Mouse (Mus musculus) adipocyte (in vitro differentiated cells): Measurements from ENCODE around the gene Ccni.

Experiments
- DNase-seq: peaks from one replicate; pipeline ENCODE4 v3.0.0-alpha.2; 2016; ENCODE audit warnings: low spot score

Gene Ccni

GRCm38 (mm10) chr5:93206109-93207005 is at the start of gene Ccni, which contains the start of gene 2010109A12Rik:
TSS of gene Ccni (minus strand) at chr5:93206495.
TSS of gene 2010109A12Rik (plus strand) at chr5:93206518.
- DNase-seq, result peak; percentile 97

GRCm38 (mm10) chr5:93255759-93256265 is 49.5 kb upstream of the Ccni start:
- DNase-seq, result no peak

GRCm38 (mm10) chr5:93251001-93251760 is 44.9 kb upstream of the Ccni start:
- DNase-seq, result peak; percentile 91

- no peak for DNase-seq
Observed at GRCm38 (mm10) chr5:93249940-93250578, 43.8 kb upstream of the Ccni start.

- no peak for DNase-seq
Observed at GRCm38 (mm10) chr5:93245280-93245679, 39.0 kb upstream of the Ccni start.

- no peak for DNase-seq
Observed at GRCm38 (mm10) chr5:93239590-93240544, 33.6 kb upstream of the Ccni start.

- DNase-seq, result no peak
Observed at GRCm38 (mm10) chr5:93236541-93236940, 30.2 kb upstream of the Ccni start.

- no peak for DNase-seq
Observed at GRCm38 (mm10) chr5:93235888-93236287, 29.6 kb upstream of the Ccni start.

- no peak for DNase-seq
Observed at GRCm38 (mm10) chr5:93234605-93235004, 28.3 kb upstream of the Ccni start.

GRCm38 (mm10) chr5:93234130-93234529 is 27.8 kb upstream of the Ccni start:
- DNase-seq, result no peak

GRCm38 (mm10) chr5:93232838-93233237 is 26.5 kb upstream of the Ccni start:
- DNase-seq, result no peak

GRCm38 (mm10) chr5:93231721-93232120 is 25.4 kb upstream of the Ccni start:
- DNase-seq, result no peak

- DNase-seq, result no peak
Observed at GRCm38 (mm10) chr5:93229527-93229926, 23.2 kb upstream of the Ccni start.

- DNase-seq, result no peak
Observed at GRCm38 (mm10) chr5:93227157-93227556, 20.9 kb upstream of the Ccni start.

- DNase-seq, result no peak
Observed at GRCm38 (mm10) chr5:93224549-93224948, 18.3 kb upstream of the Ccni start.

GRCm38 (mm10) chr5:93221661-93222060 is 15.4 kb upstream of the Ccni start:
- peak; percentile 98 for DNase-seq

GRCm38 (mm10) chr5:93218375-93218774 is 12.1 kb upstream of the Ccni start:
- no peak for DNase-seq

- no peak for DNase-seq
Observed at GRCm38 (mm10) chr5:93207555-93207954, 1.3 kb upstream of the Ccni start.

GRCm38 (mm10) chr5:93207006-93207348 is 682 bp upstream of the Ccni start:
- DNase-seq, result no peak

- peak; percentile 50 for DNase-seq
Observed at GRCm38 (mm10) chr5:93205371-93206108, 755 bp downstream of the Ccni start.
